Mouse (Mus musculus): ENCODE measurements around the gene Clec2l. TPM values are rescaled to one million over a fixed set of nuclear protein-coding genes. Genes with fewer than 3 reads are reported as not detected.

Clec2l gene
- 0.41 TPM for polyA plus RNA-seq (2014; fragmentation: Illumina TruSeq; extraction: RNeasy Lipid Tissue Mini Kit (QIAGEN cat#74804); ENCODE audit: low read depth, low replicate concordance)

GRCm38 (mm10) chr6:38662714-38663615, at the start of gene Clec2l:
Gene Clec2l, plus strand, starts transcription at chr6:38663069.

GRCm38 (mm10) chr6:38636852-38637618, 25.8 kb upstream of the Clec2l start, which contains the start of gene Klrg2:
Gene Klrg2, minus strand, starts transcription at chr6:38637242.

Other genes with a start within 250 kb of the Clec2l start
- gene Ubn2, start 229.1 kb upstream of the Clec2l start, polyA plus RNA-seq (2014; fragmentation: Illumina TruSeq; extraction: RNeasy Lipid Tissue Mini Kit (QIAGEN cat#74804); ENCODE audit: low read depth, low replicate concordance), result 40.1 TPM
- 1.8 TPM for gene Fmc1, start 129.6 kb upstream of the Clec2l start, polyA plus RNA-seq (2014; fragmentation: Illumina TruSeq; extraction: RNeasy Lipid Tissue Mini Kit (QIAGEN cat#74804); ENCODE audit: low read depth, low replicate concordance)
- 414 TPM for gene Luc7l2, start 111.7 kb upstream of the Clec2l start, polyA plus RNA-seq (2014; fragmentation: Illumina TruSeq; extraction: RNeasy Lipid Tissue Mini Kit (QIAGEN cat#74804); ENCODE audit: low read depth, low replicate concordance)
- gene Klrg2, start 25.8 kb upstream of the Clec2l start, polyA plus RNA-seq (2014; fragmentation: Illumina TruSeq; extraction: RNeasy Lipid Tissue Mini Kit (QIAGEN cat#74804); ENCODE audit: low read depth, low replicate concordance), result 0.35 TPM
- gene Tbxas1, start 212.3 kb downstream of the Clec2l start, polyA plus RNA-seq (2014; fragmentation: Illumina TruSeq; extraction: RNeasy Lipid Tissue Mini Kit (QIAGEN cat#74804); ENCODE audit: low read depth, low replicate concordance), result 1.7 TPM
- gene Hipk2, start 213.1 kb downstream of the Clec2l start, polyA plus RNA-seq (2014; fragmentation: Illumina TruSeq; extraction: RNeasy Lipid Tissue Mini Kit (QIAGEN cat#74804); ENCODE audit: low read depth, low replicate concordance), result 79.5 TPM